Mouse (Mus musculus): ENCODE data around the gene Rps27l.

DNA sequence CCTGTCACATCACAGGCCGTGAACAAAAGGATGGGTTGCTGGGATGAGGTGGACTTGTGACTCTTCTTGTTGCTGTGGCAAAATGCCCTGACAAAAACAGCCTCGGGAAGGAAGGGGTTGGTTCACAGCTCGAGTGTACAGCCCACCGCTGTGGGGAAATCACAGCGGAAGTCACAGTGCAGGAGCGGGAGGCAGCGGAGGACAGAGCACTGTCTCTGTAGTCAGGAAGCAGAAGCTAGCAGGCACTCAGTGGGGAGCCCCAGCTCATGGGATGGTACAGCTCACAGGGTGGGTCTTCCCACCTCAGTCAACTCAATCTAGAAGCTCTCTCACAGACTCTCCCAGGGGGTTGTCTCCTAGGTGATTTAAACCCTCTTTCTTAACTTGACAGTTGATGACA, 39.5 kb downstream of the Rps27l start:
- TF ChIP-seq CTCF (IDR thresholded peaks at IDR 0.05; ENCODE audit: extremely low read depth, insufficient read depth, low read length) (no peak), POLR2A (IDR thresholded peaks at IDR 0.05; ENCODE audit: extremely low read depth, insufficient read depth, low read length) (no peak)
